9 mouse cellular contexts compared by ENCODE assay signal in the genomic region with DNA sequence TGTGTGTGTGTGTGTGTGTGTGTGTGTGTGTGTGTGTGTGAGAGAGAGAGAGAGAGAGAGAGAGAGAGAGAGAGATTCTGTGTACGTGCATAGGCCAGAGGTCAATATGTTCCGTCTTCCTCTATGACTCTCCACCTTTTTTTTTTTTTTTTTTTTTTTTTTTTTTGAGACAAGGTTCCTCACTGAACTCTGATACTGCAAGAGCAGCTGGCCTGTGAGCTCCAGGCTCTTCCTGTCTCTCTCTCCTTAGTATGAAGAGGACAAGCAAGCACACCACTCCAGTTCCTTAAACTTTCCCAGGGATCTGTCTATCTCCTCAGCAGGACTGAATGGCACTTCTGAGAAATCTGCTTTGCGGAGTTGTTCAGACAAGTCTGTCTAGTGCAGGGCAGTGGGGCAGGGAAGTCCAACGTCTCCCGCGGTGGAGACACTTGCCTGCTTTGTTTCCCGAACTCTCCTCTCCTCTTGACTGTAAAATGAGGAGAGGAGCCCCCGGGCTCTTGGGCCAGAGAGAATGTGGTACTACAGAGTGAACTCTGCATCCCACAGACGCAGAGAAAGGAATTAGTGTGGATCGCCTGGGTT. TPM values are rescaled to one million over a fixed set of nuclear protein-coding genes. Genes with fewer than 3 reads are reported as not detected.
DNase-seq lines count a peak whose midpoint lies in the region; ATAC-seq and TF ChIP-seq lines count a peak whose summit lies in the region.
"Had no signal": no experiment of that assay in that cellular context is flagged by ENCODE, and none has a peak within 500 bp of the region (broad histone marks: within the 10 kb centered on the region; RNA-seq: fewer than 3 reads in every experiment).

No protein-coding gene starts in this region.

- intact Hi-C loops in left cerebral cortex, postnatal 4 days (cut with DNase I): no loop called here

- no peaks in the 10 kb centered on the region for H3K36me3 ChIP-seq in embryonic facial prominence, embryonic 14.5 days (ENCODE audit: control insufficient read depth, insufficient read depth, low read length)
- no peaks in the 10 kb centered on the region for H3K36me3 ChIP-seq in limb, embryonic 14.5 days (ENCODE audit: control insufficient read depth, insufficient read depth, low read length)
- H3K36me3 ChIP-seq in small intestine, adult 2 months (ENCODE audit: control insufficient read depth, insufficient read depth, low read length): peaks cover 6% of the 10 kb centered on the region

- peaks cover 25% of the 10 kb centered on the region for H3K4me1 ChIP-seq in embryonic facial prominence, embryonic 14.5 days (ENCODE audit: control insufficient read depth, insufficient read depth, low read length)
- peaks cover 17% of the 10 kb centered on the region for H3K4me1 ChIP-seq in limb, embryonic 14.5 days (ENCODE audit: control insufficient read depth, insufficient read depth, low read length)
- 0 out of 2 replicates have a peak, but pooled peaks cover 2% of the 10 kb centered on the region for H3K4me1 ChIP-seq in small intestine, adult 2 months (ENCODE audit: control insufficient read depth, insufficient read depth, insufficient read length, low read length)

- 3% methylated on average over 10 of the region's 10 CpGs for whole genome bisulfite sequencing in embryonic facial prominence, embryonic 14.5 days
- WGBS in limb, embryonic 14.5 days: 8% methylated on average over 10 of the region's 10 CpGs
- under 1% methylated on average over 10 of the region's 10 CpGs for WGBS in small intestine, adult 2 months

- peak overlapping the region; percentile 80 for H3K4me2 ChIP-seq in embryonic facial prominence, embryonic 14.5 days (ENCODE audit: low read depth, low read length)
- peak overlapping the region; percentile 63 for H3K4me2 ChIP-seq in limb, embryonic 14.5 days (replicated peaks; ENCODE audit: low read depth, low read length, severe bottlenecking)

- no peaks in the 10 kb centered on the region for H3K27me3 ChIP-seq in embryonic facial prominence, embryonic 14.5 days (replicated peaks; ENCODE audit: control insufficient read depth, insufficient read depth, low read length)
- H3K27me3 ChIP-seq in limb, embryonic 14.5 days (ENCODE audit: control insufficient read depth, insufficient read depth, low read length): no peaks in the 10 kb centered on the region
- H3K27me3 ChIP-seq in small intestine, adult 2 months (ENCODE audit: control insufficient read depth, insufficient read depth, low read length): no peaks in the 10 kb centered on the region

- DNase-seq in spleen, postnatal 10 days (ENCODE audit: low spot score in 2 of 2): peak; percentile 47 to 51
- no peak for DNase-seq in spleen, postnatal 14 days (ENCODE audit: low spot score in 2 of 2)
- DNase-seq in embryonic facial prominence, embryonic 14.5 days (ENCODE audit: low spot score): peak; percentile 43
- DNase-seq in limb, embryonic 14.5 days (ENCODE audit: low spot score): peak; percentile 12
- DNase-seq in left cerebral cortex, postnatal 4 days: no peak
- no peak for DNase-seq in spleen, postnatal 4 days (ENCODE audit: low spot score in 2 of 2)
- no peak for DNase-seq in layer of hippocampus, postnatal 25 days (ENCODE audit: extremely low spot score in 1 of 2, low spot score in 1 of 2)

- H3K4me3 ChIP-seq in embryonic facial prominence, embryonic 14.5 days (ENCODE audit: low read depth, low read length): peak overlapping the region; percentile 58
- peak overlapping the region; percentile 69 for H3K4me3 ChIP-seq in limb, embryonic 14.5 days (replicated peaks; ENCODE audit: low read length)
- H3K4me3 ChIP-seq in small intestine, adult 2 months (ENCODE audit: low read depth, low read length): peak overlapping the region; percentile 85

- H3K9me3 ChIP-seq in embryonic facial prominence, embryonic 14.5 days (ENCODE audit: control insufficient read depth, low read length): no peaks in the 10 kb centered on the region
- H3K9me3 ChIP-seq in limb, embryonic 14.5 days (ENCODE audit: control insufficient read depth, low read length): no peaks in the 10 kb centered on the region

- H3K27ac ChIP-seq in embryonic facial prominence, embryonic 14.5 days (replicated peaks; ENCODE audit: low read depth, low read length): peak overlapping the region; percentile 73
- H3K27ac ChIP-seq in limb, embryonic 14.5 days (replicated peaks; ENCODE audit: low read depth, low read length): peak overlapping the region; percentile 77
- peak overlapping the region; percentile 98 for H3K27ac ChIP-seq in small intestine, adult 2 months (ENCODE audit: insufficient read depth, low read depth, low read length)

- H3K9ac ChIP-seq in embryonic facial prominence, embryonic 14.5 days (ENCODE audit: low read depth, low read length): peak overlapping the region; percentile 74
- peak overlapping the region; percentile 68 for H3K9ac ChIP-seq in limb, embryonic 14.5 days (ENCODE audit: low read depth, low read length, severe bottlenecking)

- TF ChIP-seq POLR2A in limb, embryonic 14.5 days (IDR thresholded peaks at IDR 0.05; ENCODE audit: borderline replicate concordance, extremely low read depth, insufficient read depth, insufficient read length): no peak
- peak; percentile 27; the same call in 1 of the 2 replicates for TF ChIP-seq POLR2A in small intestine, adult 2 months (IDR thresholded peaks at IDR 0.05; ENCODE audit: low read depth, low read length)

- TF ChIP-seq CTCF in small intestine, adult 2 months (IDR thresholded peaks at IDR 0.05; ENCODE audit: extremely low read depth, insufficient read length, insufficient replicate concordance, low read depth, low read length): no peak; the same call in 1 of the 2 replicates

- no peak for ATAC-seq in embryonic facial prominence, embryonic 14.5 days (ENCODE audit: low read depth)
- ATAC-seq in limb, embryonic 14.5 days (ENCODE audit: low FRiP score, low read depth): 0 out of 2 replicates have a peak, but pooled peaks have one; percentile 1

RNA-seq across cellular contexts. Expression of a gene that starts 0.7 kb away (rescaled TPM):
- polyA plus RNA-seq in embryonic facial prominence, embryonic 14.5 days (2014; fragmentation: Nextera tagmentation; extraction: Ambion mirVana): 133 and 149 TPM in 2 replicates
- 192 and 293 TPM in 2 replicates for polyA plus RNA-seq in limb, embryonic 14.5 days (2012; rRNA removed)
- polyA plus RNA-seq in limb, embryonic 14.5 days (2014; fragmentation: Nextera tagmentation; extraction: Ambion mirVana): 150 and 162 TPM in 2 replicates
- 252 and 382 TPM in 2 replicates for polyA plus RNA-seq in small intestine, adult 2 months (2012; rRNA removed)
- 100 to 1,000 TPM; 548 to 589 TPM for total RNA-seq in left cerebral cortex, postnatal 4 days (2021)
- total RNA-seq in layer of hippocampus, postnatal 25 days (2021): 10 to 100 TPM; 62.5 to 77.9 TPM

RNA-seq across cellular contexts. Expression of a gene that starts 26.0 kb away (rescaled TPM):
- polyA plus RNA-seq in embryonic facial prominence, embryonic 14.5 days (2014; fragmentation: Nextera tagmentation; extraction: Ambion mirVana): 66.3 and 71.0 TPM in 2 replicates
- polyA plus RNA-seq in limb, embryonic 14.5 days (2012; rRNA removed): 2.7 and 4.2 TPM in 2 replicates
- polyA plus RNA-seq in limb, embryonic 14.5 days (2014; fragmentation: Nextera tagmentation; extraction: Ambion mirVana): 1.3 and 1.7 TPM in 2 replicates
- 4.6 and 4.8 TPM in 2 replicates for polyA plus RNA-seq in small intestine, adult 2 months (2012; rRNA removed)
- total RNA-seq in left cerebral cortex, postnatal 4 days (2021): 1 to 10 TPM; 4.0 to 5.2 TPM
- 1 to 10 TPM; 1.2 to 1.4 TPM for total RNA-seq in layer of hippocampus, postnatal 25 days (2021)
- total RNA-seq: hematopoietic stem cell, adult 5-6 weeks had no signal

RNA-seq across cellular contexts. Expression of a gene that starts 45.4 kb away (rescaled TPM):
- 15.3 and 24.4 TPM in 2 replicates for polyA plus RNA-seq in embryonic facial prominence, embryonic 14.5 days (2014; fragmentation: Nextera tagmentation; extraction: Ambion mirVana)
- polyA plus RNA-seq in limb, embryonic 14.5 days (2012; rRNA removed): 41.5 and 51.3 TPM in 2 replicates
- 20.3 and 22.1 TPM in 2 replicates for polyA plus RNA-seq in limb, embryonic 14.5 days (2014; fragmentation: Nextera tagmentation; extraction: Ambion mirVana)
- polyA plus RNA-seq in small intestine, adult 2 months (2012; rRNA removed): 5.3 and 9.0 TPM in 2 replicates
- total RNA-seq in left cerebral cortex, postnatal 4 days (2021): 1 to 10 TPM; 4.7 to 5.8 TPM
- under 1 TPM; 0.63 to 0.69 TPM for total RNA-seq in layer of hippocampus, postnatal 25 days (2021)

RNA-seq across cellular contexts. Expression of a gene that starts 58.7 kb away (rescaled TPM):
- polyA plus RNA-seq in embryonic facial prominence, embryonic 14.5 days (2014; fragmentation: Nextera tagmentation; extraction: Ambion mirVana): 0.11 and 0.13 TPM in 2 replicates
- 0.13 TPM in 1 of 2 replicates, not detected in the other for polyA plus RNA-seq in limb, embryonic 14.5 days (2012; rRNA removed)
- not detected in 2 replicates for polyA plus RNA-seq in limb, embryonic 14.5 days (2014; fragmentation: Nextera tagmentation; extraction: Ambion mirVana)
- not detected in 2 replicates for polyA plus RNA-seq in small intestine, adult 2 months (2012; rRNA removed)
- total RNA-seq in left cerebral cortex, postnatal 4 days (2021): not detected
- total RNA-seq in layer of hippocampus, postnatal 25 days (2021): not detected
- total RNA-seq: hematopoietic stem cell, adult 5-6 weeks had no signal

Comparison
In these comparisons a context has a peak if more than half of its experiments do, and no peak if none do; other contexts are left out.
1. DNase-seq: peak in spleen, postnatal 10 days (2 of 2), embryonic facial prominence, embryonic 14.5 days (single experiment) and limb, embryonic 14.5 days (single experiment); none in spleen, postnatal 14 days (0 of 2), left cerebral cortex, postnatal 4 days (single experiment), spleen, postnatal 4 days (0 of 2) and layer of hippocampus, postnatal 25 days (0 of 2).
2. RNA of a gene that starts 26.0 kb away (polyA plus RNA-seq): 66.3 to 71.0 TPM in embryonic facial prominence, embryonic 14.5 days; 4.6 to 4.8 TPM in small intestine, adult 2 months and 1.3 to 4.2 TPM in limb, embryonic 14.5 days; every median in the first group is over 10 times any median in the second.
3. Peak in every context shown above with its lines, with median percentiles within 50 percentile points of each other: H3K27ac ChIP-seq and H3K4me3 ChIP-seq.